Mouse (Mus musculus) adrenal gland, postnatal 10 days (tissue): ENCODE data around the gene Mia. TPM values are rescaled to one million over a fixed set of nuclear protein-coding genes. Genes with fewer than 3 reads are reported as not detected.

Experiments used
- DNase-seq: peaks from one replicate; pipeline ENCODE4 v3.0.0; 2021; ENCODE audit warnings: mixed read lengths
- microRNA-seq: library from miRNA; unstranded; fragments of <30 nt; microRNA quantifications from one replicate; pipeline ENCODE4 v1.2.0, GENCODE M21; 2021
- total RNA-seq, 2 experiments: library from RNA; stranded (reverse); gene quantifications; 2 replicates each; pipeline ENCODE4 v1.2.3; 2021

Mia gene
- total RNA-seq, 2 experiments from 2014 or later, result 0.69 TPM; not detected in 1

DNA sequence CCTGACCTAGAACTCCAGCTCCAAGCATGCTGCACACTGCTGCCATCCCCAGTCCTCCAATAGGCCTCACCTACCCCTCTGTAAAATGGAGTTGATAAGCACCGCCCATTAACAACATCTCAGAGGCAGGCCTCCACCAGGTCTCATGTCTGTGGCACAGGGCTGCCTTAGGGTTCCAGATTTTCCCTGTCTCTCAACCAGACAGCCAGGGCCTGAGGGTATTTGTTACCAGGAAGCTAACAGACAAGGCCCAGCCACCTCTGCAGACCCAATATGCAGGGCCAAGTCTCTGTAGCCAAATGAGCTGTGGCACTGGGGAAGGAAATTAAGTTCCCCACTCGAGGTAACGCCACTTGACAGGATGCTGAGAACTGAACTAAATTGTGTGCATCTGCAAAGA lies 20.0 kb downstream of the Mia start:
- DNase-seq, result no peak

DNA sequence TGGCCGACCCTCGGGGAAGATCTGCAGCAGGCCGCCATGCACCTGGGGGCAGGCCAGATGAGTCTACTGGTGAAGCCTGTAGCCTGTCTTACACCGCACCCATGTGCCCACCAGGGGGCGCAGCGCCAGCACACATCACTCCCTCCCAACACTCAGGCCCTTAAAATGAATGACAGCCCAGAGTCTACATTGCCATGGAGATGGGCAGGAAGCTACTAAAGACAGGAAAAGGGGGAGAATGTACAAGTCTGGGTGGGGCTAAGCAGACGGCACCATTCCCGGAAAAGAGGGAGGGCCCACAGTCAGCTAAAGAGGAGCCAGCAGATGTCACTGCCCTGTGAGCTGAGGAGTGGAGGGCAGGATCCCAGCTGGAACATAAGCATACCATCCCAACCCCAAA lies 21.1 kb downstream of the Mia start:
- peak; percentile 90 for DNase-seq

DNA sequence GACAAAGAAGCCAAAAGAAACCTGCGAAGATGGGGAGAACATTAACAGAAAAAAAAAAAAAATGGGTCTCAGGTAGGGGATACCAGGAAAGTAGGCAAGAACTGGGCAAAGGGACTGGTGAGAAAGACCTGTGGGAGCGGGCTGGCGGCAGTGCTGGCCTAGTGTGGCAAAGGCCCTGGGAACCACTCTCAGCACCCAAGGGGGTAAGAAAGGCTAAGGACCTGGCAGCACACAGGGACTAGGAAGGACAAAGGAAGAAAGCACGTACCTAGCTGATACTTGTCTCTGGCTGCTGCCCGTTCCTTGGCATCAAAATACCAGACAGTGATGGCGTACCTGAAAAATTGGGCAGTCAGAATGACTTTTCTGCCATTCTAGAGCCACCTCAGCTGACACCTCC lies 21.7 kb downstream of the Mia start:
- peak; percentile 46 for DNase-seq

DNA sequence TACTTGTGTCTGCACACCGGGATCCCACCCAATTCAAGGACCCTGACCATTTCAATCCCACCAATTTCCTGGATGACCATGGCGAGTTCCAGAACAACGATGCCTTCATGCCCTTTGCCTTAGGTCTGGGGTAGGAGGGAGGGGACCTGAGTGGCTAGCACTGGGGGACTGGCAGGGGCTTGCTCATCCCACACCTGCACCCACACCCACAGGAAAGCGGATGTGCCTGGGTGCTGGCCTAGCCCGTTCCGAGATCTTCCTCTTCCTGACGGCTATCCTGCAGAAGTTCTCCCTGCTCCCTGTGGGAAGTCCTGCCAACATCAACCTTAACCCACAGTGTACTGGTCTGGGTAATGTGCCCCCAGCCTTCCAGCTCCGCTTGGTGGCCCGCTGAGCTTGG lies 22.8 kb downstream of the Mia start:
- peak; percentile 10 for DNase-seq

DNA sequence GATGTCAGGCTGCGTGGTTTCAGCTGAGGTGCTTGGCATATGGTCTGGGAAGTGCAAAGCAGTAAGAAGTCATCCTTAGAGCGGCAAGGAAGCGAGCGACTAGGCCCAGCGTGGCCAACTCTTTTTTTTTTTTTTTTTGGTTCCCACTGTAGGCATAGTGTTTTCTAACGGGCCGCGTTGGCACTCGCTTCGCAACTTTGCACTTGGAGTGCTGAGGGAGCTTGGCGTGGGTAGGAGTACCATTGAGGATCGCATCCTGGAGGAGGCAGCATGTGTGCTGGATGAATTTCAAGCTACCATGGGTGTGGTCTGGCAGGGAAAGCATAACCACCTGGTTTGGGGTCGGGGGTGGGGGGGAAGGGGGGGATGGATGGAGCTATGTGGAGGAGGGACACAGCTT lies 25.0 kb downstream of the Mia start:
- no peak for DNase-seq

DNA sequence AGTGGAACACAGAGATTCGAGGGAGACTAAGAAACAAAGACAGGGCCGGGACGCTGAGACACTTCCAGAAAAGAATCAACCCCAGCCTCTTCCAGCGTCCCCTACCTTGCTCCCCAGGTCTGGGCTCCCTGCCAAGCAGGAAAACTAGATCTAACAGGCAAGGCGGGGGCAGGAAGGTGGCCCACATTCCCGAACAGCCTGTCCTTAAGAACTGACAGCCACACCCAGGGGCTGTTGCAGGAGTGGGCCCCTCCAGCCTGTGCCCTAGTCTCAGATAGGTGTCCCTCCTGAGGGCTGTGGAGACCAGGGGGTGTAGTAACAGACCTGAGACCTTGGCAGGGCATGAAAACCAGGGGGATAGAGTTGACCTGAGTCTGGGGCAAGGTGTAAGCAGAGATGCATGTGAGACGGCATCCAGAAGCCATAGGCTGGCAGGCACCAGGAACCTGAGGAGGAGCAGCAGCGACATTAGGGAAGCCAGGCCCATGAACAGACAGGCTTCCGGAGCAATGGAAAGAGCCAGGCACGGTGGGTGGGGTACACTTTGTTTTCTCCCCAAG lies 27.7 kb downstream of the Mia start, which contains the start of gene Cyp2t4:
Cyp2t4 (plus strand) TSS at position 510 of the 560 bp plus-strand sequence.
- DNase-seq, result no peak

DNA sequence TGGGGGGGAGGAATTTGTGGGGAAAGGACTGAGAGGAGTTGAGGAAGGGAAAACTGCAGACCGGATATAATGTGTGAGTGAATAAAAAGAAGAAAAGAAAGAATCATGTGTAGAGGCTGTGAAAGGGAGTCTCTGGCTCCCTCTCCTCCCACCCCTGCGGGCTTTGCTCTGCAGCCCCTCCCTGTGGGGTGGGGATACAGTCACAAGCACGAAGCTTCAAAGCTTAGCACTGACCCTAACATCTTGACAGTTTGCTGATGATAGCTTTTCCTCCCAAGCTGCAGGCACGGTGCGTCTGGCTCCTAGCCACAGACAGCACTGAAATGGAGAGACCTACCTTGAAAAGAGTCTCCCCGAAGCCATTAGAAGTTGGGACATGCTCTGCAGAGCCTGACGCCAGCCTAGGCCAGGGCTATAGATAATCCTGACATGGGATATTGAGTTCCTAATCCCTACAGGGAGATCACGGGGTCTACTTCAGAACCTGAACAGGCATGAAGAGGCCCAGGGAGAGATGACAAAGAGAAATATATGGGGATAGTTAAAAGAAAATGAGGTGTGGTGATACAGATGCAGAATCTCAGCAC lies 44.5 kb downstream of the Mia start:
- DNase-seq, result no peak

DNA sequence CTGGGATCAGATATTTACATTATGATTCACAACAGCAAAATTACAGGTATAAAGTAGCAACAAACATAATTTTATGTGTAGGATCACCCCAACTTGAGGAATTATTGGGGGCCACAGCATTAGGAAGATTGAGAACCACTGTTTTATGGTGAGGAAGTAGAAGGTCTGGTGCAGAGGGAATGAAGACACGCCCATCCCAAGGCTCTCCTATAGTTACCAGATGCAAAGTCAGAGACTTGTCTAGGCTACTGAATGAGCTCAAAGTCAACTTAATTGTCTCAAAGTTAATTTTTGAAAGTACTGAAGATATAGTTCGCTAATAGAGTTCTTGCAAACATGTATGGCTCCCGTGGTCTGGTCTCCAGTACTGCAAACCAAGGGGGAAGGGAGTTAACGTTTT lies 47.2 kb downstream of the Mia start:
- no peak for DNase-seq

DNA sequence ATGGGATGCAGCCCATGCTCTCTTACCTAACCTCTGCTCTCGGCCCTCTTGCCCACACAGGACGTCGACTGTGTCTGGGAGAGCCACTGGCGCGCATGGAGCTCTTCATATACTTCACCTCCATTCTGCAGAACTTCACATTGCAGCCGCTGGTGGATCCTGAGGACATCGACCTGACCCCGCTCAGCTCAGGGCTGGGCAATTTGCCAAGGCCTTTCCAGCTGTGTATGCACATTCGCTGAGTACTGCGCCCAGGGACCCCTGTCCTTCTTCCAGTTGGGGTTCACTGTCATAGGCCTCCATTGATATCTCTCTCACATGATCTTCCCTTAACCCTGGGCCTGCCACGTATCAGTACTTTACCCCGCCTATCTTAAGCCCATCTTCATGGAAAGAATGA lies 47.8 kb downstream of the Mia start:
- DNase-seq, result peak; percentile 56

DNA sequence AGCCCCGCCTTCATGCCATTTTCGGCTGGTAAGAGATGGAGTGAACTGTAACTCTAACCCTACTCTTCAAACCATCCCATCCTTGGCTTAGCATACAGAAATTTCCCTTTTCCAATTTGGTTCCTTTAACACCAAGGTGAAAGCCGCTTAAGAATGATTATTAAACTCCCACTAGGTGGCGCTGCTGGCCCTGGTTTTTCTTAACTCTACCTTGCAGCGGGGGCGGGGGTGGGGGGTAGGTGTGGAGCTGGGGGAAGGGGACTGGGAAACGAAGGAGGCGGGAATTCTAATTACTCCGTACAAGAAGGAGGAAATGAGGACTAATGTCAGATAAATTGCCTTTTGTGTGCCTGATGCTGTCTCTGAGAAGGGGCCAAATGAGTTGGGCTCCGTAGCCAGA lies 48.4 kb downstream of the Mia start:
- DNase-seq, result peak; percentile 73

DNA sequence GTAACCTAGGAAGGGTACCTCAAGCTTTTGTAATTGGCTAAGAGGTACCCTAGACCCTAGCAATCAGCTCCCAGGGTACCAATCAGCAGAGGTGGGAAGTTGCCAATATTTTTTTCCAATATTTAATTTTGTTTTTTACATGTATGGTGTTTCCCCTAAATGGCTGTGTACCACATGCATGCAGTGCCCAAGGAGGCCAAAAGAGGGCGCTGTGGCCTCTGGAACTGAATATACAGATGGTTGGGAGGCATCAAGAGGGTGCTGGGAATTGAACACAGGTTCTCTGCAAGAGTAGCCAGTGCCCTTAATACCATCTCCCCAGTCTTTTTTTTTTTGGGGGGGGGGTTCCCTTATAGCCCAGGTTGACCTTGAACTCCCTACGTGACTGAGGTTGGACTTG lies 49.6 kb downstream of the Mia start:
- DNase-seq, result no peak

DNA sequence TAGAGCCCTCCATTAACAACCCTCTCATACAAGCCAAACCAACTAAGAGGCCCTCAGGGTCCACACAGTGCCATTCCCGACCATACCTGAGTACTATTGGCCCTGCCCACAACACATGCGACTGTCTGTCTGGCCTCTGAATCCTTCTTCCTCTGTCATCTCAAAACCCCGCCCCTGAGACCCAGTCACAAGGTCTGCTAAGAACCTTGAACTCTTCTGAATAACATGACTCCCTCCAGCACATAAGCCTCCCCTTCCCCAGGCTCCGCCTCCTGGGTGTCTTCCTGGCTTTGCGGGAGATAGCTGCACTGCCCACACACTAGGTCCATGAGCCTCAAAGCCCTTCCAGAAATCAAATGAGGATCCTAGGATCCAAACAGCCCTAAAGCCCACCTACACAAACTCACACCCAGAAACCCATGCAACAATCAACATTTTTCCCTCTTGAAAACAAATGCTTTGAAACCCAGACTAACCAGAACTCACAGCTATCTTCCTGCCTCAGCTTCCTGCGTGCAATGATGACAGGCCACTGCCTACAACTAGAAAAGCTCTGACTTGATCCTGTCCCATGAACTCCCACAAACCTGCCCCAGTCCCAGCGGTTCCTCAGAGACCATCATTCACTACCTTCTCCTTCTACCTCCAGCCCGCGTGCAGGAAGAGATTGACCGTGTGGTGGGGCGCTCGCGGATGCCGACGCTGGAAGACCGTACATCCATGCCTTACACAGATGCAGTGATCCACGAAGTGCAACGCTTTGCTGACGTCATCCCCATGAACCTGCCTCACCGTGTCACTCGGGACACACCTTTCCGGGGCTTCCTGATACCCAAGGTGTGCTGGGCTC lies 50.2 kb downstream of the Mia start:
- DNase-seq, result no peak

DNA sequence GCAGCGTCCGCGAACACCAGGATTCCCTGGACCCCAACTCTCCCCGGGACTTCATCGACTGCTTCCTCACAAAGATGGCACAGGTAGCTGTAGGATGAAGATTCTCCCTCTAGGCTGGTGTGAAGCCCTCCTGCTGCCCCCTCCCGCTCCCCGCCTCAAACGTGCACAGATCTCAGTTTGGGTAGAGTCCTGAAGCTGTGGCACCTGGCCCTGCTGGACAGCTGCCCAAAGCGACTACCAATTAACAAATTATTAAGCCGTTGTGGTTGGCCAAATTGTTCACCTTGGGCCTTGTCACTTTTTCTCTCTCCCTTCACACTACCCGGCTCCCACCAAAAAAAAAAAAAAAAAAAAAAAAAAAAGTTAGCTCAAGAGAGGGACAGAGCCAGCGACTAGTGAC lies 51.1 kb downstream of the Mia start:
- no peak for DNase-seq

Small RNA genes within 50 kb of the gene (microRNA-seq; reads per million reads assigned to microRNA genes)
- gene Mir1191 (not detected), gene Mir3101 (not detected)

Other genes with a start within 250 kb of the Mia start
- gene Cyp2a22, start 241.8 kb downstream of the Mia start, total RNA-seq, result 10 to 100 TPM in 1 of 2 experiments, 1 to 10 TPM in 1; 6.4 to 15.6 TPM
- 10 to 100 TPM; 22.2 to 44.2 TPM for gene Cyp2a12, start 152.1 kb downstream of the Mia start, total RNA-seq
- gene Cyp2f2, start 61.2 kb downstream of the Mia start, total RNA-seq, result 100 to 1,000 TPM; 291 to 323 TPM
- not detected for gene Cyp2t4, start 27.4 kb downstream of the Mia start, total RNA-seq
- gene Egln2, start 14.4 kb downstream of the Mia start, total RNA-seq, result 10 to 100 TPM; 88.9 to 90.2 TPM
- gene Rab4b, start 2.3 kb downstream of the Mia start, total RNA-seq, result 10 to 100 TPM; 36.1 to 42.0 TPM
- gene Gm21983, start 71 bp downstream of the Mia start, total RNA-seq, result not detected
- gene BC024978, start 14.6 kb upstream of the Mia start, total RNA-seq, result 10 to 100 TPM; 16.1 to 18.1 TPM
- 10 to 100 TPM; 59.6 to 66.9 TPM for gene Snrpa, start 15.1 kb upstream of the Mia start, total RNA-seq
- gene Itpkc, start 47.5 kb upstream of the Mia start, total RNA-seq, result 10 to 100 TPM in 1 of 2 experiments, 1 to 10 TPM in 1; 9.6 to 10.5 TPM
- gene Coq8b, start 51.9 kb upstream of the Mia start, total RNA-seq, result 10 to 100 TPM; 33.1 to 36.8 TPM
- 10 to 100 TPM; 11.3 to 13.6 TPM for gene Numbl, start 77.3 kb upstream of the Mia start, total RNA-seq
- gene Ltbp4, start 156.5 kb upstream of the Mia start, total RNA-seq, result 100 to 1,000 TPM; 107 to 111 TPM
- 10 to 100 TPM; 19.6 to 22.9 TPM for gene Shkbp1, start 174.9 kb upstream of the Mia start, total RNA-seq
- 1 to 10 TPM in 1 of 2 experiments, not detected in 1; 2.5 TPM for gene Gm20479, start 176.3 kb upstream of the Mia start, total RNA-seq